Mouse (Mus musculus) liver, embryonic 18 days (tissue): ENCODE data around the gene Parp16. TPM values are rescaled to one million over a fixed set of nuclear protein-coding genes. Genes with fewer than 3 reads are reported as not detected.

Experiments
- polyA plus RNA-seq: library from polyadenylated mRNA; depleted of rRNA; stranded (reverse); fragments of >200 nt; gene quantifications from 2 replicates; pipeline ENCODE4 v1.2.3, GENCODE M21; 2012; rRNA removed

Parp16 gene
- 5.3 and 5.4 TPM in 2 replicates for polyA plus RNA-seq

DNA sequence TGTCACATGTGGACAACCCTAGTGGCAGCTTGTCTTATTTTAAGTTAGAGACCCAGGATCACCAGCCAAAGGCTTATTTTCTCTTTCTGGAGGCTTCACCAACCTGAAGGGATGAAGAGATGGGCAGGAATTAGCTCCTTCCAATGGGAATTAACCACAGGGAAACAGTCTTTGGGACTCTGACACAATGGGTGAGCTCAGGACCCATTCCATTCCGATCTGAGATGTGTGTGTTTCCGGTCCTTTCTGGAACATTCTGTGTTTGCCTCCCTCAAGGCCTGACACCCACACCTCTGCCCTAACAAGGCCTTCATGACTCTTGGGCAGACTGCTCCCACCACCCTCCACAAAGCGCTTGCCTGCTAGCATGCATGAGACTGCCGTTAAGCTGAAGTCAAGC lies at the start of gene Parp16:
Gene Parp16 (plus strand): TSS at position 301 of the 400 bp plus-strand sequence.

DNA sequence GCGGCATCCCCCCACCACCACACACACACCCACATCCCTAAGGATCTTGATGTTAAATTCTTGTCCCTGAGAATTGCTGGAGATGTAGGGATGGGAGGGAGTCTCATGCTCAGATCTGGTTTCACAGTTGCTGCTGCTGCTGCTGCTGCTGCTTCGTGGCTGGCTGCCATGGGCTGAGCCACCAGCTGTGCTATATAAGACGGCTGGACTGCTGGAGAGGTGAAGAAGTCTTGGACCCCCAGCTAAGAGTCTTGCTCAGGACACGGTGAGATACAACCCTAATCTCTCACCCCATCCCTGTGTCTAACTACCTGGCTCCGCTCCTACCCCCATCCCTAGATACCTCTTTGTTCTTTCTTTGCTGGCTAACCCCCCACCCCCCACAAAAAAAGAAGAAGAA lies 69.8 kb downstream of the Parp16 start, which contains the start of gene Cilp:
Gene Cilp (plus strand): TSS at position 222 of the 400 bp plus-strand sequence.

Other genes with a start within 250 kb of the Parp16 start
- 0.03 and 0.10 TPM in 2 replicates for gene Slc24a1, start 243.7 kb upstream of the Parp16 start, polyA plus RNA-seq
- 10.0 and 10.8 TPM in 2 replicates for gene Ints14, start 234.4 kb upstream of the Parp16 start, polyA plus RNA-seq
- gene Hacd3, start 173.7 kb upstream of the Parp16 start, polyA plus RNA-seq = 70.8 and 74.6 TPM in 2 replicates
- gene Dpp8, start 162.9 kb upstream of the Parp16 start, polyA plus RNA-seq = 16.5 and 17.9 TPM in 2 replicates
- gene Igdcc4, start 93.9 kb upstream of the Parp16 start, polyA plus RNA-seq = 7.5 and 9.7 TPM in 2 replicates
- 0.01 TPM in 1 of 2 replicates, not detected in the other for gene Igdcc3, start 54.2 kb upstream of the Parp16 start, polyA plus RNA-seq
- gene Cilp, start 69.8 kb downstream of the Parp16 start, polyA plus RNA-seq = 0.02 and 0.03 TPM in 2 replicates
- gene Clpx, start 98.9 kb downstream of the Parp16 start, polyA plus RNA-seq = 43.5 and 44.4 TPM in 2 replicates
- gene Pdcd7, start 150.8 kb downstream of the Parp16 start, polyA plus RNA-seq = 3.8 and 4.5 TPM in 2 replicates
- gene Ubap1l, start 165.7 kb downstream of the Parp16 start, polyA plus RNA-seq = 0.05 and 0.06 TPM in 2 replicates
- gene Kbtbd13, start 196.3 kb downstream of the Parp16 start, polyA plus RNA-seq = 0.07 TPM in 2 replicates
- 0.14 and 0.20 TPM in 2 replicates for gene Rasl12, start 203.2 kb downstream of the Parp16 start, polyA plus RNA-seq
- 0.06 and 0.48 TPM in 2 replicates for gene Slc51b, start 227.6 kb downstream of the Parp16 start, polyA plus RNA-seq
- gene Mtfmt, start 240.4 kb downstream of the Parp16 start, polyA plus RNA-seq = 7.6 and 8.2 TPM in 2 replicates